Mouse (Mus musculus) stomach, postnatal 0 days (tissue): ENCODE data around the gene Rbx1. TPM values are rescaled to one million over a fixed set of nuclear protein-coding genes. Genes with fewer than 3 reads are reported as not detected.

Source experiments
- ATAC-seq: fragments of 200-750 bp; cut with Nextera tagmentation; 2 replicates; pipeline ENCODE4 v1.8.0; 2017; ENCODE audit not compliant: low FRiP score, low TSS enrichment
- DNase-seq: peaks from one replicate; pipeline ENCODE4 v3.0.0-alpha.2; 2016; ENCODE audit warnings: low spot score
- H3K27ac ChIP-seq: fragments of 300-500 bp; sonication (generic); replicated peaks from 2 replicates; pipeline ENCODE4 v1.5.1; 2014; ENCODE audit warnings: mild to moderate bottlenecking, control low read depth
- H3K27me3 ChIP-seq: fragments of 300-500 bp; sonication (generic); 2 replicates; pipeline ENCODE4 v1.6.1; 2014; ENCODE audit warnings: low read length; ENCODE audit not compliant: control insufficient read depth, insufficient read depth
- H3K36me3 ChIP-seq: fragments of 300-500 bp; sonication (generic); 2 replicates; pipeline ENCODE4 v1.6.1; 2014; ENCODE audit warnings: low read length, mixed read lengths; ENCODE audit not compliant: control insufficient read depth, insufficient read depth
- H3K4me1 ChIP-seq: fragments of 300-500 bp; sonication (generic); replicated peaks from 2 replicates; pipeline ENCODE4 v1.6.1; 2014; ENCODE audit warnings: antibody characterized with exemption; ENCODE audit not compliant: control insufficient read depth, insufficient read depth
- H3K4me2 ChIP-seq: fragments of 300-500 bp; sonication (generic); replicated peaks from 2 replicates; pipeline ENCODE4 v1.6.1; 2014; ENCODE audit warnings: low read depth, mild to moderate bottlenecking, control low read depth, moderate library complexity
- H3K4me3 ChIP-seq: fragments of 300-500 bp; sonication (generic); 2 replicates; pipeline ENCODE4 v1.5.1; 2014; ENCODE audit warnings: low read depth, low read length, control low read depth
- H3K9ac ChIP-seq: fragments of 300-500 bp; sonication (generic); 2 replicates; pipeline ENCODE4 v1.6.1; 2014; ENCODE audit warnings: mild to moderate bottlenecking, low read length, control low read depth, mixed read lengths
- H3K9me3 ChIP-seq: fragments of 300-500 bp; sonication (generic); 2 replicates; pipeline ENCODE4 v1.6.1; 2016; ENCODE audit warnings: low read length; ENCODE audit not compliant: control insufficient read depth
- CTCF ChIP-seq: IDR thresholded peaks from 2 replicates; pipeline ENCODE4 v1.5.1; 2016; ENCODE audit warnings: antibody characterized with exemption, low read depth, mild to moderate bottlenecking, moderate library complexity
- EP300 ChIP-seq: optimal IDR thresholded peaks from 2 replicates; pipeline ENCODE3; 2016; ENCODE audit warnings: antibody characterized with exemption
- WGBS: fragments of 180-500 bp; shearing (Covaris S2); extraction: QIAGEN DNeasy Blood & Tissue Kit; methylation state at CpG from one replicate; pipeline ENCODE4 v1.1.7; 2014; 5-methylcytosine and 5-hydroxymethylcytosine counted together
- polyA plus RNA-seq: library from polyadenylated mRNA; unstranded; fragments of >200 nt; fragmentation: Nextera tagmentation; extraction: Ambion mirVana; gene quantifications from 2 replicates; pipeline ENCODE4 v1.2.1, GENCODE M21; 2015

The Rbx1 gene
- polyA plus RNA-seq, 1 experiment from 2014 or later: 460 TPM

DNA sequence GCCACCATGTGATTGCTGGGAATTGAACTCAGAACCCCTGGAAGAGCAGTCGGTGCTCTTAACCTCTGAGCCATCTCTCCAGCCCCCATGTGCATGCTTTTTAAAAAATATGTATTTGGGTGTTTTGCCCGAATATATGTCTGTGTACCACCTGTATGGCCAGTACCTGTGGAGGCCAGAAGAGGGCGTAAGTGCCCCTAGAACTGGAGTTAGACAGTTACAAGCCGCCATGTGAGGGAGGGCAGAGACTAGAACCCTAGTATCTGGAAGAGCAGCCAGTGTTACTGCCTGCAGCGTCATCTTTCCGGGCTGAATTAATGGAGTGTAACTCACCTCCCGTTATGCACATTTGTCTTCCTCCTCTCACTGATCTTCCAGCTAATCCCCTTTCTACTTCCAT is 4.6 kb upstream of the Rbx1 start:
- H3K27ac ChIP-seq: no peak overlapping the region
- no peak overlapping the region for H3K4me3 ChIP-seq
- ATAC-seq (no peak), DNase-seq (no peak)
- H3K27me3 ChIP-seq: no peaks in the 10 kb centered on the region
- WGBS: 85% methylated on average over 7 of the region's 7 CpGs
- no peaks in the 10 kb centered on the region for H3K9me3 ChIP-seq
- H3K36me3 ChIP-seq: no peaks in the 10 kb centered on the region
- TF ChIP-seq CTCF: peak; percentile 26; the same call in 1 of the 2 replicates
- no peak for TF ChIP-seq EP300
- no peaks in the 10 kb centered on the region for H3K4me1 ChIP-seq
- H3K9ac ChIP-seq: no peak overlapping the region
- no peak overlapping the region for H3K4me2 ChIP-seq

DNA sequence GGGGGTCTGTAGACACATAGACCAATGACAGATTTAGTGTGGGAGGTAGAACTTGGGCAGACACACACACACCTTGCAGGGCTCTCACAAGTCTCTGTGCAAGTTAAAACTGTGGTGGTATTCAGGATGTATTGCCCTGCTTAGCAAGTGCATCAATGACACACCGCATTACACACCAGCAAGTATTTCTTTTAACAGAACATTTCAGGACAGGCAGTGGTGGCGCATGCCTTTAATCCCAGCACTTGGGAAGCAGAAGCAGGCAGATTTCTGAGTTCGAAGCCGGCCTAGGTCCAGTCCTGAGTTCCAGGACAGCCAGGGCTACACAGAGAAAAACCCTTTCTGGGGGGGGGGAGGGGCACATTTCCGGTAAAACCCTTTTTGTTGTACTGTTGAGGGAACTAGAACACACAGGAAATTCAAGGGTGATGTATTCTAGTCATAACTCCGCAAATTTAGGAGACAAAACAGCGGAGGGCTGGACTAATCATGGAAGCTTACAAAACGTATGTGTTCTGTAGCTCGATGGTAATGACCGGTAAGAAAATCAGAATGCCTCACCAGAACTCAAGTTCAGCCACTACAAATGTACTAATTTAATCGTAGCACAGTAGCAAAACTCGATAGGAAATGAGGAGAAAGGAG is 958 bp upstream of the Rbx1 start:
- H3K27me3 ChIP-seq: no peaks in the 10 kb centered on the region
- ATAC-seq (no peak), DNase-seq (no peak)
- H3K4me3 ChIP-seq: peak overlapping the region; percentile 56
- H3K27ac ChIP-seq: peak overlapping the region; percentile 94
- H3K36me3 ChIP-seq: no peaks in the 10 kb centered on the region
- whole genome bisulfite sequencing: 72% methylated on average over 12 of the region's 12 CpGs
- TF ChIP-seq CTCF (no peak), EP300 (no peak)
- peak overlapping the region; percentile 72 for H3K9ac ChIP-seq
- 0 out of 2 replicates have a peak, but pooled peaks cover 2% of the 10 kb centered on the region for H3K4me1 ChIP-seq
- peak overlapping the region; percentile 77 for H3K4me2 ChIP-seq
- no peaks in the 10 kb centered on the region for H3K9me3 ChIP-seq

DNA sequence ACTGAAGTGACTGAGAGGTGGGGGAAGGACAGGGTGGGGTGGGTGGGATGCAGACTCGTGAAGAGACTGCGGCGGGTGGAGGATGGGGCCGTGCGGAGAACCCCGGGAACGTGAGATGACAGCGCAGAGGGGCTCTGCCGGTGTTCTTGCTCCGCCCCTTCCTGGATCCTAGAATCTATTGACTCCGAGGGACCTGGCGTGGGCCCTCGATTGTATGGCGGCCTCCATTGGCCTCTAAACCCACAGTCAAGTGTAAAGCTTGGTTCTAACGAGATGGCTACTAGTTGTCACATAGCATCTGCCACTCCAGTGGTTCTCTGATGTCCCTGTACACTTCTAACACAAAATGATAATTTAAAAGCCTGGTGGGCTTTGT is 630 bp downstream of the Rbx1 start:
- no peak for TF ChIP-seq EP300
- TF ChIP-seq CTCF: no peak
- WGBS: 0% methylated on average over 15 of the region's 15 CpGs
- Histone ChIP-seq H3K4me1 (0 out of 2 replicates have a peak, but pooled peaks cover 2% of the 10 kb centered on the region), H3K4me3 (peak overlapping the region; percentile 56), H3K36me3 (no peaks in the 10 kb centered on the region), H3K4me2 (peak overlapping the region; percentile 56), H3K9me3 (no peaks in the 10 kb centered on the region), H3K27me3 (no peaks in the 10 kb centered on the region), H3K9ac (peak overlapping the region; percentile 75), H3K27ac (peak overlapping the region; percentile 77)
- ATAC-seq: peak; percentile 55
- no peak for DNase-seq

DNA sequence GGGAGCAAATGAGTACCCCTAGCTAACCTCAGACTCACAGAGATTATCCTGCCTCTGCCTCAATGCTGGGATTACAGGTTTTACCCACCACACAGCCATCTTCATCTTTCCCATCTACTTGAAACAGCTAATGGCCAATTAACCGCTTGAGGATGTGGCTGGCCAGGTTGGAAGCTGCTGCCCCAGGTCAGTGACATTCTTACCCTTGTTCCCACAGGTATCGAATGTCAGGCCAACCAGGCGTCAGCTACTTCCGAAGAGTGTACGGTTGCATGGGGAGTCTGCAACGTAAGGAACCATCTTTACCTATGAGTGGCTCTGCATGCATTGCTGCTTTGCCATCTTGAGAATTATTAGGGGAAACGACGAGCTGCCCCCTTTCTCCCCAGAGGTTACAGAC is 4.6 kb downstream of the Rbx1 start:
- Histone ChIP-seq H3K4me3 (no peak overlapping the region), H3K9me3 (no peaks in the 10 kb centered on the region), H3K27ac (no peak overlapping the region), H3K36me3 (peaks cover 11% of the 10 kb centered on the region; the same call in 1 of the 2 replicates), H3K4me1 (0 out of 2 replicates have a peak, but pooled peaks cover 2% of the 10 kb centered on the region), H3K27me3 (no peaks in the 10 kb centered on the region), H3K4me2 (no peak overlapping the region), H3K9ac (no peak overlapping the region)
- 73% methylated on average over 8 of the region's 8 CpGs for WGBS
- TF ChIP-seq CTCF (no peak), EP300 (no peak)
- DNase-seq: no peak
- ATAC-seq: no peak

DNA sequence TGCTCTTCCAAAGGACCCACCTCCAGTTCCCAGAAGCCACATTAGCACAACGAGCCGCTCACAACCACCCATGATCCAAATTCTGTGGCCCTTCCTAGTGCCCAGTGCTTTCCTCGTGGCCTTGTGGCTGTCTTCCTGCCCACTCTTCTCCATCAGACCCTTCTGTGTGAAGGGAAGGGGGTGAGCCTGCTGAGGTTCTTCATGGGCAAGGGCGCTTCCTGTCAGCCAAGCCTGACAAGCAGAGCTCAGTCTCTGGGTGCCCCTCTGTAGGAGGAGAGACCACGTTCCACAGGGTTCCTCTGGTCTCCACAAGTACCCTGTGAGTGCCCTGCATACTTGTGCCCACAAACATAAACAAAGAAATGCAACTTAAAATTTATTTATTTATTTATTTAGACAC is 6.2 kb downstream of the Rbx1 start:
- no peaks in the 10 kb centered on the region for H3K27me3 ChIP-seq
- no peaks in the 10 kb centered on the region for H3K4me1 ChIP-seq
- DNase-seq (no peak), ATAC-seq (peak; percentile 18; the same call in 1 of the 2 replicates)
- H3K9ac ChIP-seq: no peak overlapping the region
- H3K36me3 ChIP-seq: peaks cover 11% of the 10 kb centered on the region; the same call in 1 of the 2 replicates
- H3K4me3 ChIP-seq: no peak overlapping the region
- H3K27ac ChIP-seq: no peak overlapping the region
- 92% methylated on average over 5 of the region's 5 CpGs for WGBS
- H3K4me2 ChIP-seq: no peak overlapping the region
- H3K9me3 ChIP-seq: no peaks in the 10 kb centered on the region
- TF ChIP-seq EP300 (no peak), CTCF (no peak)

DNA sequence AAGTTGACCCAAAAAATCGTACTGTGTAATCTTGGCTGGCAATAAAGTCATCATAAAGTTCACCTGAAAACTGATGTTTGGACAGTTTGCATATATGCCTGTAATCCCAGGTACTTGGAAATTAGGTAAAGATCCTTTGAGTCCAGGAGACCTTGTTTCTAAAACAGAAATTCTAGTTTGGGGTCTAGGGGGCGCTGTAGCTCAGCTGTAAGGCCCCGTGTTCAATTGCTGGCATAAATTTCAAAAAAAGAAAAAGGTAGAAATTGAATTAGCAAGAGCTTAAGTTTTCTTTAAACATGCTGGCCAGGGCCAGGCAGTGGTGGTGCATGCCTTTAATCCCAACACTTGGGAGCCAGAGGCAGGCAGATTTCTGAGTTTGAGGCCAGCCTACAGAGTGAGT is 9.6 kb downstream of the Rbx1 start:
- Histone ChIP-seq H3K27ac (no peak overlapping the region), H3K4me1 (no peaks in the 10 kb centered on the region), H3K27me3 (no peaks in the 10 kb centered on the region), H3K4me2 (no peak overlapping the region), H3K36me3 (peaks cover 11% of the 10 kb centered on the region; the same call in 1 of the 2 replicates), H3K9ac (no peak overlapping the region), H3K4me3 (no peak overlapping the region), H3K9me3 (no peaks in the 10 kb centered on the region)
- 42% methylated on average over 3 of the region's 3 CpGs for WGBS
- ATAC-seq (no peak), DNase-seq (no peak)
- TF ChIP-seq EP300 (no peak), CTCF (peak; percentile 68)
